Mouse (Mus musculus) brain, embryonic 14.5 days (tissue): ENCODE data around the gene Rcc2. TPM values are rescaled to one million over a fixed set of nuclear protein-coding genes. Genes with fewer than 3 reads are reported as not detected.

Experiments used
- DNase-seq: peaks from one replicate; pipeline ENCODE4 v3.0.0-alpha.2; 2011; ENCODE audit warnings: low read depth
- CTCF ChIP-seq: fragments of 200-500 bp; IDR thresholded peaks from 2 replicates; pipeline ENCODE4 v1.5.1; 2012; ENCODE audit warnings: inconsistent platforms, mild to moderate bottlenecking, moderate library complexity, borderline replicate concordance; ENCODE audit not compliant: insufficient read depth, insufficient read length; ENCODE audit errors: extremely low read depth
- POLR2A ChIP-seq: fragments of 200-500 bp; IDR thresholded peaks from 2 replicates; pipeline ENCODE4 v1.6.1; 2012; ENCODE audit warnings: mild to moderate bottlenecking, inconsistent platforms, borderline replicate concordance; ENCODE audit not compliant: poor library complexity, insufficient read depth, insufficient read length, severe bottlenecking; ENCODE audit errors: extremely low read depth
- polyA plus RNA-seq: library from polyadenylated mRNA; depleted of rRNA; stranded (reverse); fragments of >200 nt; gene quantifications from 2 replicates; pipeline ENCODE4 v1.2.3, GENCODE M21; 2012

Gene Rcc2
- polyA plus RNA-seq, 1 experiment: 104 TPM

DNA sequence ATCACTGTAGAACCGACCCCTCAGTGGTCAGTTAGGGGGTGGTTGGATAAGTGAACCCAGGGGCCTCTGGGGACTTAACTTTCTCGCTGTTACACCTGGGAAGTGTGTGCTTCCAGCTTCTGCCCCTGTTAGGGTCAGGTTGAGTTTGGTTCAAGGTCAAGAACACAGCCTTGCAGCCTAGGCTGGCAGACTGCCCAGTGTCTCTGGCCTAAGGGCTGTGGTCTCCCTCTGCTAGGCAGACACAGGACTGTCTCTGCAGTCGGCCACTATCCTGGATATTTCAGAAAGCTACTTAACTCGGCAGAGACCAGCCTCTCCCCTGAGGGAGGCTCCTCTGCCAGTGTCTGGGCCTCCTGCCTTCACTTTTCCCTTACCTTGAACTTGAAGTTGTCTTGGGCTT is 3.8 kb downstream of the Rcc2 start:
- DNase-seq: no peak
- TF ChIP-seq CTCF (no peak), POLR2A (no peak)

DNA sequence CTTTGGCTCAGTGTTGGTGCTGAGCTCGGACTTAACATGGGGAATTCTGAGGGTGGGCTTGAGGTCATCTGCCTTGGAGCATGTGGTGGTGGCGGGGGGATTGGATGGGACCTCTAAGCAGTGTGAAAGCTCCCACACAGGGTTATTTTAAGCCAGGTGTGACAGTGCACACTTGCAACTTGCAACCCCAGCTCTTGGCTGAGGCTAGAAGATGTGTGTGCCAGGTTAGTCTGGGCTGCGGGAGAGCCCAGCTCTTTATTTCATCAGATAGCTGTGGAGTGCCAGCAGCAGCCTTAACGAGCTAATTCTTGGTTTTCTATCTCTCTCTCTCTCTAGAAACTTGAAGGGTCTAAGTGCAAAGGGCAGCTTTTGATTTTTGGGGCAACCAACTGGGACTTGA is 7.3 kb downstream of the Rcc2 start:
- TF ChIP-seq CTCF (no peak), POLR2A (no peak)

DNA sequence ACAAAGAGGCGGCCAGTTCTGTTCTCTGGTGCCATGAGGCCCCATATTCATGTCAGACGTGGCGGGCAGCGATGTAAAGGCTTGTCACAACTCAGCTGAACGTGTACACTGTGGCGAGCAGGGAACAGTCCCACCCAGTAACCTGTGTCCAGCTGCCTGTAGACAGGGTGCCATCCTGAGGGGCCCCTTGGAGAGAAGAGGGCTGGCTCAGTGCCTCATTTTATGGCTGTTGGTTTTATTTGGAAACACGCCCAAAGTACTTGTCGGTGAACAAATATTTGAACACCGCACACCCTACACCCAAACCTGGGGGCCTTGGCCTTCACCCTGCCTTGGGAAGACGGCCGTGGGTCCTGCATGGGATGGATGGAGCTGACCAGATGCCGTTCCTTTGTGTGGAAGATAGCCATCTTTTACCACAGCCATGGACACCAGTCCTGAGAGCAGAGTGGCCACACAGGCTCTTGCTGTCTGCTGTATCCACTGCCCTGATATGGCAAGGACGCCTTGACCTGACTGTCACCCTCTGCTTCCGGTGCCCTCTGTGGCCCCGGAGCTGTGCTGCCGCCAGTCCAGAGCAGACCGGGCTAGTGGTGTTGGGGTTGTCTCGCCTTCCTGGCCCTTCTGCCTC is 8.1 kb downstream of the Rcc2 start:
- no peak for TF ChIP-seq POLR2A
- TF ChIP-seq CTCF: no peak

More for the DNA sequence above, 7.3 kb downstream of the Rcc2 start:
- no peak for DNase-seq

DNA sequence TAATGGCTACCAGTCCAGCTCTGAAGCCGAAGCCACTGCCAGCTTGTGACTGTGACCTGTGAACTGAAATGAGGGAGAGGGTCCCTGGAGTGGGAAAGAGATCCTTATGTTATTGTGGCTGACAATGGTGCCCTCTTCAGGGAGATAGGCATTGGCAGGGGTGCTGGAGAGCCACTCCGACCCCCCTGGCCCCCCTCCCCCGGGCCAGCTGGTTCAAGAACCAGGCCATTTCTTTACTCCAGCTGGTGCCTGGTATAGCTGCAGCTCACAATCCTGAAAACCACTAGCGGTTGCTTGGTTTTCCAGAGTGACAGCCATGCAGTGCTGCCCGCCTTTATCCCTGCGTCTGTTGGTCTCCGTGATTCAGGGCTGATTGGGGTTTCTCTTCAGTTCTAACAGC is 8.8 kb downstream of the Rcc2 start:
- TF ChIP-seq CTCF (no peak), POLR2A (no peak)
- peak; percentile 26 for DNase-seq

More for the DNA sequence above, 8.1 kb downstream of the Rcc2 start:
- no peak for DNase-seq

- no peak for DNase-seq
- TF ChIP-seq POLR2A: no peak
- no peak for TF ChIP-seq CTCF
These were observed 9.3 kb downstream of the Rcc2 start for GRCm38 (mm10) chr4:140709617-140710016.

DNA sequence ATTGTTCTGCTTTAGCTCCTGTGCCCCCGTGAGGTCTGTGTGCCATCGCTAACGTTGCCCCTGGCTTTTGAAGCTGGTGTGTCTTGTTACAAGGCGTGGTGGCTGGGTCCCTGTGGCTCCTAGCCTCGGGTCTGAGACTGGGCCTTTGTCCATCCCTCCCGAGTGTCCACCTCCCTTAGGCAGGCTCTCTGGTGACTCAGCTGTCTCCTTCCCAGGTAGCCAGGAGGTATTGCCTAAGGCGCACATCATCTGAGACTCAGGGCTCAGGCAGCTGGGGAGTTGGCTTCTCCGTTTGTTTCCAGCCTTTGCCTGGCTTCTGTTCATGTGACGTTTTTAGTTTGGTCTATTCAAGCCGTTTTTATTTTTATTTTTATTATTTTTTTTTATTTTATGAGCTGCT is 10.4 kb downstream of the Rcc2 start:
- TF ChIP-seq POLR2A (no peak), CTCF (no peak)
- no peak for DNase-seq

DNA sequence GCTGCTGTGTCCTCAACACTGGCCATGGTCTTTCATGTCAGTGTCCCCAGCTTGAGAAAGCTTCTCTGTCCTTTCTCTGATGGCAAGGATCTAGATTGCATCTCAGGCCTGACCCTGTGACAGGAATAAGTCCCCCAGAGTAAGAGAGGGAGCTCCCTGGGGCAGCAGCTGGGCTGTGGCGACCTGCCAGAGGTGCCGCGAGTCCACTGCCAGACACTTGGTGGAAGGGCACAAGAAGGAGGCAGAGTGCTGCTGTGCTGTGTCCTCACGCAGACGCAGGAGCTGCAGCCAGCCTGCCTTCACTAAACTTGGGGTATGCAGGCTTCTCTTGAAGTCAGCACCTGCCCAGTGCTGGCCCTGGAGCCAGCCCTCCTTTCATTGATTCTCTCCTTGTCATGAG is 11.0 kb downstream of the Rcc2 start:
- TF ChIP-seq POLR2A: no peak
- TF ChIP-seq CTCF: no peak
- DNase-seq: no peak

GRCm38 (mm10) chr4:140713480-140714365 is 13.4 kb downstream of the Rcc2 start:
- DNase-seq: peak; percentile 96
- no peak for TF ChIP-seq POLR2A
- peak; percentile 95 for TF ChIP-seq CTCF

GRCm38 (mm10) chr4:140714586-140714985 is 14.2 kb downstream of the Rcc2 start:
- DNase-seq: no peak
- TF ChIP-seq POLR2A (no peak), CTCF (no peak)

GRCm38 (mm10) chr4:140716994-140717393 is 16.7 kb downstream of the Rcc2 start:
- no peak for DNase-seq
- no peak for TF ChIP-seq CTCF
- no peak for TF ChIP-seq POLR2A

DNA sequence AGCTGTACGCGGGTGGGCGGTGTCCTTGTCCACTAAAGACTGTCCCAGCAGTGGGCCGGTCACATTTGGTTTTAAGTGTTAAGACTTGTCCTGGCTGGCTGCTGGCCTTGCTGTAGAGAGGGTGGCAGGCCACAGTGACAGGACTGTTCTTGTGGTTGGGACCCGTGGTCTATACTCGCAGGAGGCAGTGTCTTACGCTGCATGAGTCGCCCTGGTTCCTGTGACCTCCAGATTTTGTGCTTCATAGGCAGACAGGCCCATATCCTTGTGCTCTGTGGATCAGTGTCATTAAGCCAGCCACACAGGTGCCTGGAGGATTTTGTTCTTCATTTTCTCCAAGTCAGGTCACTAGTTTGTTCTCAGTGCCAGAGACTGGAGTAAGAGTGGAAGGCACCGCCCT is 18.1 kb downstream of the Rcc2 start:
- DNase-seq: no peak
- TF ChIP-seq CTCF (no peak), POLR2A (no peak)

DNA sequence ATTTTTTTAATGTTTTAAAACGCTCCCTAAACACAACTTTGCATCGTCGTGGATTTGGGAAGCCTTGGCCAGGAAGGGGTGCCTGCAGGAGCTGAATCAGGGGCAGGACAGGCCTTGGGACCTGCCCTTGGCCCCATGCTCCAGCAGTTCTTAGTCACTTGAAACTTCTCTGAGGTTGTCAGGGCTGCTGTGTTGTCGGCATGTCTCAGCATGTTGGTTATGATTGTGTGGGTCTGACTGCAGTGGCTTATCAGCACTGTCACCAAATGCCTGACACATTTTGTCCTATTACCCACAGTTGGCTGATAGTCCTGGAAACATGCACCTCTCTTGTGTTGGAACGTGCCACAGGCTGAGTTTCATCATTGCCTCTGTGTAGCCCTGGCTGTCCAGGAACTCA is 19.8 kb downstream of the Rcc2 start:
- no peak for DNase-seq

GRCm38 (mm10) chr4:140721968-140722490 is 21.7 kb downstream of the Rcc2 start:
- DNase-seq: no peak
- TF ChIP-seq POLR2A (no peak), CTCF (no peak)

More for the DNA sequence above, 19.8 kb downstream of the Rcc2 start:
- TF ChIP-seq CTCF: no peak
- TF ChIP-seq POLR2A: no peak

GRCm38 (mm10) chr4:140722710-140723109 is 22.4 kb downstream of the Rcc2 start:
- TF ChIP-seq POLR2A (no peak), CTCF (no peak)
- DNase-seq: no peak

DNA sequence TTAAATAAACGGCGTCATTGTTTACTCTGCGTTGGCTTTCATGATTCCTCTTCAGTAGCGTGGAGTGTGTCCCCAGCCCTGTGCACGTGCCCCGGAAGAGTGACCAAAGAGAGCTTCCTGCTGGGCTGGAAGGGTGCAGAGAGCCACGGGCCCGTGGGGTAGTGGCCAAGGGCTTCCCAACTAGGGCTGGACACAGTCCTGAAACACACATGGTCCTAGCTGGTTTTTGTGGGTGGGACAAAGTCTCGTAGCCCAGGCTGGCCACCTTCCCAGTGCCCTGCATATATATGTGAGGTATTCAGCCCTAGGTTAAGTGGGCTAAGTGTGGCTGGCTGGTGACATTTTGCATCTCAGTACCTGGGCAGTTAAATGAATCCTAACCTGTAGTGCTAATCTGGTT is 22.9 kb downstream of the Rcc2 start:
- TF ChIP-seq CTCF (no peak), POLR2A (no peak)
- DNase-seq: no peak
